Mouse (Mus musculus) adrenal gland, postnatal 25 days (tissue): ENCODE measurements around the gene Iqsec2. TPM values are rescaled to one million over a fixed set of nuclear protein-coding genes. Genes with fewer than 3 reads are reported as not detected.

Experiments
- DNase-seq: peaks from one replicate; pipeline ENCODE4 v3.0.0; 2021; ENCODE audit warnings: mixed read lengths
- long read RNA-seq: library from polyadenylated mRNA; stranded (forward); transcript quantifications from one replicate; pipeline ENCODE4 v2.0.0, GENCODE M21; 2021
- total RNA-seq: library from RNA; stranded (reverse); gene quantifications from 2 replicates; pipeline ENCODE4 v1.2.3, GENCODE M21; 2021

Iqsec2 gene
- 27.6 and 32.0 TPM in 2 replicates for total RNA-seq
- long read RNA-seq, partial matches to known transcripts, result 15 of 21 reads
- long read RNA-seq, other reads (novel, unspliced or antisense), result 5 of 21 reads

DNA sequence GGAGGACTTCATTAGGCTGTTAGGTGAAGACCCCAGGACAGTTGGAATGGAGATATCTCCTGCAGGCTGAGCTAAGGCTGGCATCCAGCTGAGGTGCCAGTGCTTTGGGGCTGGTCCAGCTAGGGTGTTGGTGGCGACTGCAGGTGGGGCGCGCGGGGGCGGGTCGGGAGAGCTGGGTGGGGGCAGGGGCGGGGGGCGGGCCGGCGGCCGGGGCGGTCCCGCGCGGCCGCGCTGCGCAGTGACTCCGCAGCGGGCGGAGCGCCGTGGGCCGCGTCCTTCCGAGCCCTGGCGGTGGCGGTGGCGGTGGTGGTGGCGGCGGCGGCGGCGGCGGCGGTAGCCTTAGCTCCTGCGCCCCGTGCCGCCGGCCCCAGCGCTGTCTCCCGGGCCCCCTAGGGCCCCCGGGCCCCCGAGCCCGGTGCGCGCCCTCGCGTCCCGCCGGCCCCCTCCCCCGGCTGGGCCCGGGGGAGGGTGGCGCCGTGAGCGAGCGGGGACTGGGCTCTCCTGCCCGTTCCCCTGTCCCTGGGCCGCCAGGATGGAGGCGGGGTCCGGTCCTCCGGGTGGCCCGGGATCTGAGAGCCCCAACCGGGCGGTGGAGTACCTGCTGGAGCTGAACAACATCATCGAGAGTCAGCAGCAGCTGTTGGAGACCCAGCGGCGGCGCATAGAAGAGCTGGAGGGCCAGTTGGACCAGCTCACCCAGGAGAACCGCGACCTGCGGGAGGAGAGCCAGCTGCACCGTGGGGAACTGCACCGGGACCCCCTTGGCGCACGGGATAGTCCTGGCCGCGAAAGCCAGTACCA lies at the start of gene Iqsec2:
Iqsec2 (plus strand) TSS at position 328 of the 801 bp plus-strand sequence.
- peak; percentile 52 for DNase-seq

DNA sequence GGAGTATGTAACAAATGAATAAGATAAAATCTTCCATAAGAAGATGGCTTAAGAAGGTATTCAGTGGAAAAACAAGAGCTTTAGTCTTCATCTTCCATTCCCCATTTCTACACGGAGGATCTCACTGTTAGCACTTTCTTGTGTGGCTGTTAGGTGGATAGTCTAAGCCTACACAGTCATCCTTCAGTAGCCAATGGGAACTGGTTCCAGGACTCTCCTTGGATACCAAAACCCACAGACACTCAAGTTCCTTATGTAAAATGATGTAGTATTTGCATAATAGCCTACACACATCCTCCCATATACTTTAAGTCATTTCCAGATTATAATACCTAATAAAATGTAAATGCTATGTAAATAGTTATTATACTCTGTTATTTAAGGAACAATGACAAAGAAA lies 46.5 kb upstream of the Iqsec2 start:
- no peak for DNase-seq

DNA sequence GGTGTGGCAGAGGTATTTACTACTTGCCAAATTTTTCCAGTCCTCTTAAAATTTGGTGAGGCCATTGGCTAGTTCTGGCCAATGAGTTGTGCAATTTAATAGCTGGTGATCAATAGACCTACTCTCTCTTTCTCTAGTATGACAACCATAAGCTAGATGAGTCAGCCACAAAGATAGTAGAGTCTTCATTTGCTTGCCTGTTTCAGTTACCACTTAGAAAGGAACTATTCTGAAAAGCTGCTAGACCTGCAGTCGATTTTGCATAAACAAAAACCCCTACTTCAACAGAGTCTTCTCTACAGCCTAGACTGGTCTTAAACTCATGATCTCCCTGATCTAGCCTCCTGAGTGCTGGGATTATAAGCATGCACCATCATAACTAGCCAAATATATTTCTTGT lies 22.4 kb upstream of the Iqsec2 start:
- DNase-seq, result no peak

DNA sequence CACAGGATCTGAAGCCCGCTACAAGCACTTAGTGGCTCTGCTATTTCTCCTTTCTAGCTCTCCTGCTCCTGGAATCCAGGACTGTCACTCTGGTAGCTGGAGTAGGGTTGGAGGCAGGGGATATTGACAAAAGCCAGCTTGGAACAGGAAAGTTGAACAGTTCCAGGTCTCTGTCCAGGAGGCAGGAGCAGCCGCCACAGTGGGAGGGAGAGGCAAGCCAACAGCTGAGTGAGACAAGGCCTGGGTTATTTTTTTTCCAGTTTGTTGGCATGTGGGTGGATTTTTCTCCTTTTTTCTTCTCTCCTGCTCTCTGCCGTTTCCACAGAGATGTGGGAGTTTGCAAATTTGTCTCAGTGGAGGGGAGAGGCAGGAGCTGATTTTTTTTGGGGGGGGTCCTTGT lies 13.3 kb upstream of the Iqsec2 start:
- no peak for DNase-seq

DNA sequence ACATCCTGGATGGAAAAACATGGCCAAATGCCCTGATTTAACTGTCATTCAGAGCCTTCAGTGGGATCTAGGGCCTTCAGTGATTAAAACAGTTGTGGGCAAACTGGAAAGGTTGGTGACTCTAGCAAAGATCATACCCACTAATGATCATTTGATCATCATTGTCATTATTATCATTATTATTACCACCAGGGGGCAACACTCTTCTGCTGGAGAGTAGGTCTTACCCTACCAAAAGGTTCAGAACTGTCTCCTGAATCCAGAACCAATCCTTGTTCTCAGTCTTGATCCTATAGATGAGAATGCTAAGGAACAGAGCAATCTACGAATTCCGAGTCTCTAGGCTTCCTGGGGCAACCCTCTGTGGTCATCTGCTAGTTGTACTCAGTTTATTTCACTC lies 12.0 kb upstream of the Iqsec2 start:
- no peak for DNase-seq

DNA sequence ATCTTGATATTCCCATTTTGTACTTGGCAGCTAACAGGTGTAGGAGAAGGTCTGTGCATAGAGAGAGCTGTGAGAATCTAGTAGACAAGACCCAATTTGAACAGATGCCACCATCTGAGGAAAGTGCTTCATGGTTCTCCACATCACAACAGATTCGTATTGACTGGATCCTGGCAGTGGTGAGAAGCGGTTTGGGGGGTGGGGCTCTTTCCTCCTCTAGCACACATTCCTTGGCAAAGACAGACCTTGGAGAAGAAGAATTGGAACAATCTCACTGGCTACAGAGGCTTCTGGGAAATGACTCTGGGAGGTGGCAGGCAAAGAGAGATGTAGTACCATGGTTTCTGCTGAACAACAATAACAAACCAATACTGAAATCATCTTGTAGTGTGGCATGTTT lies 8.9 kb upstream of the Iqsec2 start:
- no peak for DNase-seq

DNA sequence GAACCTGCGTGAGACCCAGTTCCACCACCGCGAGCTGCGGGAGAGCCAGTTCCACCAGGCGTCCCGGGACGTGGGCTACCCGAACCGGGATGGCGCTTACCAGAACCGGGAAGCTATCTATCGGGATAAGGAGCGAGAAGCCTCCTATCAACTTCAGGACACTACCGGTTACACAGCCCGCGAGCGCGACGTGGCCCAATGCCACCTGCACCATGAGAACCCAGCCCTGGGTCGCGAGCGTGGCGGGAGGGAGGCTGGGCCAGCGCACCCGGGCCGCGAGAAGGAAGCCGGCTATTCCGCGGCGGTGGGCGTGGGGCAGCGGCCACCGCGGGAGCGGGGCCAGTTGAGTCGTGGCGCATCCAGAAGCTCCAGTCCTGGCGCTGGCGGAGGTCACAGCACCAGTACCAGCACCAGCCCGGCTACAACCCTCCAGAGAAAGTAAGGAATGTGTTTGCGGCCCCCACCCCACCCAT lies 710 bp downstream of the Iqsec2 start:
- DNase-seq, result peak; percentile 23

DNA sequence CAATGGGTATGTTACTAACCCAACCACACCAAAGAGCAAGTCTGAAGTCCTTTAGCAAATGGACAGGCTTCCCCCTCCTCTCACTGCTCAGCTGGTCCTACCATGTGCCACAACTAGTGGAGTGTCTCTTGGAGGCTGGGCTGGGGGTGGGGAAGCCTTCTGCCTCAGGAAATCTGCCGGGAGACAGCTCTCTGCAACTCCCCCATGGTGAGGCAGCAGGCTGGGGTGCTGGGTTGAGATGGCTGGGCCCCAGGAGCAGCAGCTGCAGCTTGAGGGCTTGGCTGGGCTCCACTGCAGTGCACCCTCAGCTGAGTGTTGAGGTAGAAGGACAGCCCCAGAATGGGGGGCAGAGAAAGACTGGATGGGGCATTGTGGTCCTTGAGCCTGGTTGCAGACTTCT lies 2.1 kb downstream of the Iqsec2 start:
- no peak for DNase-seq

DNA sequence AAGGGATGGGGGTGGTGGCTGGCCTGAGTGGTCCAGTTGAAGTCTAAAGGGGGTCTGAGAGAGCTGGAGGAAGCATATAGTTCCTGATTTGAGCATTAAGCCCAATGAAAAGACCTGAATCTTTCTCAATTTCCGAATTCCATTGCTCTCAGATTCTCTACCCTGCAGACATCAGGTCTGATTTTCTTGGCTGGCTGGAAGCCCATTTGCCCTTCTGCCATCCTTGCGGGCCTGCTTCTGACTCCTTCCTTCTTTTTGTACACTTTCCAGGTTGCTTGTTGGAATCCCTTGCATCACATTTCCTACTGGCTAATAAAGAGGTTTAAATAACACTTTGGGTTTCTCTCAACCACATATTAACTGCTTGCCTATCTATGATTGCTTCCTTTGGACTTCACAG lies 2.6 kb downstream of the Iqsec2 start:
- no peak for DNase-seq

DNA sequence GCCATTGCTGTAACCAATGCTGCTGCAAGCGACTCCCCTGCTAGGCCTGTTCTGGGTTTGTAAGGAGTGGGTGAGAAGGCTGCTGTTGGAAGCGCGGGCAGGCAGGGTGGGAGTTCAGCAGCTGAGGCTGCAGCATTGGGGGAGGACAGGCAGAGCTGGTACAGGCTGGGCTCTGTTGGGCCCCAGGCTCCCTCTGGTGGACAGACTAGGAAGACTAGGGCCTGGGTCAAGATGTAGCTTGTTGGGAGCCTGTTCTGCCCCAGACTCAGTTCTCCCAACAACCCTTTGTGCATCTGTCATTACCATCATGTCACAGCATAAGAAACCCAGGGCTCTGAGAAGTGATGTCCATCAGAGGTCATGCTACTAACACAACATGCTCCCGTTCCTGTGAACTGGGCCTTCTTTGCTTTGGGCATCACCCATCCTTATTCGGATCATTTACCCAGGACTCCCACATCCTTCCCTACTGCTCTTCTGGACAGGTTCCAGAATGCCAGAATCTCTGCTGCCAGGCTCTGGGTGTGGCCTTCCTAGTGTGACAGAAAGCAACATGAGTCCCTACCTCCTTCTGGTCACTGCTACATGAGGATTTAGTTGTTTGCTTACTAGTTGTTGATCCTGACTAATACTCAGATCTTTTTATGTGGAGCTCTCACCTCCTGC lies 3.5 kb downstream of the Iqsec2 start:
- DNase-seq, result peak; percentile 55

DNA sequence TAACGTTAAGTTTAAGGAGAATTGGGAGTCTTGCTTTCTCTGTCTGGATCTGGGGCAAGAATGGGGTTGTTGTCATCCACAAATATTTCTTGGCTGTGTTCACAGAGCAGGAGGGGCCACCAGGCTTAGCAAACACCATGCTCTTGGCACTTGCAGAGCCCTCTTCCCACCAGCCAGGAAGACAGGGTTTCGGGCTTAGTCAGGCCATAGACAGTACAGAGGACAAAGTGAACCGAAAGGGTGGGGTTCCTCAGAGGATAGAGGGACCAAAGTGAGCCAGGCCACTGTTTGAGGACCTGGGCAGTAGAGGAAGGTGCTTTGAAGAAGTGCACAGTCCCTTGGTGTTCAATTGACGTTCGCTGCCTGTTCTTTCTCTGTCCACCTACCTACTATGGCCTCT lies 4.6 kb downstream of the Iqsec2 start:
- DNase-seq, result no peak

DNA sequence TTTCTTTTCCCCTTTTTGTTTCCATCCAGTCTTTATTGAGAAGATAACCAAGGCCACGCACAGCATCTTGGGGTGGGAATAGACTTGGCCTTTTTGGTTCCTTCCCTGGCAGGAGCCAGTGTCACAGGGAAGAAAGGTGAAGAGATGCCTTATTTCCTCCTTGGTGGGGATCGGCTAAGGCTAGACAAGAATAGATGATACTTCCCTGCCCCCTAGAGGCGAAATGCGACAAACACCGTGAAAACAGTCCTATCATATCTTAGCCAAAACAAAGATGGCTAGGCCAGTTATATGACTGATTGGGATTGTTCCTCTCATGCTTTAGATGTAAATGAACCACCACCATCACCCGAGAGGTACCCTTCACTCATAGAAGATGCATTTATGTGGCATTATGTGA lies 7.6 kb downstream of the Iqsec2 start:
- peak; percentile 26 for DNase-seq

DNA sequence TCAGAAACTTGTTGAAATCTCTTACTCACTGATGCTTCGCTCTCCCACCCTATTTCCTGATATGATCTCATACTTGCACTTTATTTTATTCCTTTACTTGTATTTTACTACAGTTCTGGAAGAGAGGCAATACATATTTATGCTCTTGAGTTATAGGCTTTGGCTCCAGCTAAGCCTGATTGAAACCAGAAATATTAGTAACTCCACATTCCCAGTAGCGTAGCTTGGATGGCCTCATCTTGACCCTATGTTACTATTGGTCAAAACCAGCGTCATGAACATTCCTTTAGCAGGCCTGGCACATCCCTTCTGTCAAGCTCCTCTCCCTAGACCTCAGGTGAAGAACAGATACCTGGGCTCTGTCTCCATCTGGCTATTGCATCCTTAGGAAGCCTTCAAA lies 14.2 kb downstream of the Iqsec2 start:
- no peak for DNase-seq

DNA sequence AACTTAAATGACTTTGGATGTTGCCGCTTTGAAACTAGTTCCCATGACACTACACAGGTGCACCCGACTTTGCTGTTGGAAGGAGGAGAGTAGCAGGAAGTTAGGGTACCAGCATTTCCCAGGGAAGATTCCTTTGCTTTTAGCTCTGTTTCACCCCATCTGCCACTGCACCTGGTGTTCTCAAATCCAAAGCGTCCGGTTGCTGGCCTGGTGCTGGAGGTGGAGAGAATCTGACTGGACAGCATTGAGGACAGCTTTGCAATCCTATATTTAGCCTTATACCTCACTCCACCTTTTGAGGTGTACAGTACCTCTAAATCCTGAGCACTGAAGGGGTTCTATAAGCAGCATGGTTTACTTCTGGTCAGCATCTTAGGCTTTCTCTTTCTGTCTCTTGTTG lies 17.3 kb downstream of the Iqsec2 start:
- DNase-seq, result no peak

DNA sequence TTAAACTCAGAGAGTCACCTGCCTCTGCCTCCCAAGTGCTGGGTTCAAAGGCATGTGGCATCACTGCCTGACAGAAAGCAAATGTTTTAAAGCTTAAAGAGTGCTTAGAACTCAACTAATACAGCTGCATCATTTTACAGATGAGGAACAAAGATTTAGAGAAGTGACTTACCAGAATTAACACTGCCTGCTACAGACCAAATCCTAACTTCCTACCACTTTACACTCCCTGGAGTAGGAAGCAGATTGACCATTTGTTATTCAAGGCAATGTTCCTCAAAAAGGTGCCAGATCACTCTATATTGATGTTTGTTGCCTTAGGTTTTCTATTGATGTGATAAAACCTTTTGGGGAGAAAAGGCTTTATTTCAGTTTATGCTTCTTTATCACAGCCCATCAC lies 20.0 kb downstream of the Iqsec2 start:
- DNase-seq, result no peak

DNA sequence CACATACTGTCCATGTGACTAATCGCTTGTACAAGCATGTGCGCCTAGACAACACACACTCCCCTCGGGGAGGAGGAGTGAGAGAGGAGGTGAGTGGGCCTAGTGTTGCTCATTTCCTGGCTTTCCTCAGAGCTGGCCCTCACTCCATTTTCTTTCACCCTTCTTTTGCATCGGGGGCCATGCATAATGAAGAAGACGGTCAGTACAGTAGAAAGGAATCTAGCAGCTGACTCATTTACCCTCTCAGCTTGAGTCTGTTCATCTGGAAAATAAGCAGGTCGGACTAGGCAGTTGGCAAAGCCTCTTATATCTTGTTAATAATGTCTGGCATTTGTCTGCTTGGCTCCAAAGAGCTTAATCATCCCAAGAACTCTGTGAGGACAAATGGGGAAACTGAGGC lies 22.1 kb downstream of the Iqsec2 start:
- no peak for DNase-seq

DNA sequence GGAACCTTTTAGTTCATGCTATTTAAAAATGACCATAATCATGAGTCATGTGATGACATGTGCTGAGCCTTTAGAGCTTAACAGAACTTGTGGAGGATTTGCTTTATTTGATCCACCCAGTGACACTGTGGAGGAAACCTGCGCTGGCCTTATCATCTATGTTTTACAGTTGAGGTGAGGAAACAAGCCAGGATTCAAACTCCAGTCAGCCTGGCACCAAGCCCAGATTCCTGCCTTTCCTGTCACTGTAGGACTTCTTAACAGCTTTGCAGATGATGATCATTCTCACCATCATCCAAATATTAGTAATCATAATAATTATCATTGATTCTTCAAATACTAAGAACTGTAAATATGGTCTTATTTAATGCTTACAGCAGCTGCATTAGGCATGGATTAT lies 24.5 kb downstream of the Iqsec2 start:
- DNase-seq, result peak; percentile 36

DNA sequence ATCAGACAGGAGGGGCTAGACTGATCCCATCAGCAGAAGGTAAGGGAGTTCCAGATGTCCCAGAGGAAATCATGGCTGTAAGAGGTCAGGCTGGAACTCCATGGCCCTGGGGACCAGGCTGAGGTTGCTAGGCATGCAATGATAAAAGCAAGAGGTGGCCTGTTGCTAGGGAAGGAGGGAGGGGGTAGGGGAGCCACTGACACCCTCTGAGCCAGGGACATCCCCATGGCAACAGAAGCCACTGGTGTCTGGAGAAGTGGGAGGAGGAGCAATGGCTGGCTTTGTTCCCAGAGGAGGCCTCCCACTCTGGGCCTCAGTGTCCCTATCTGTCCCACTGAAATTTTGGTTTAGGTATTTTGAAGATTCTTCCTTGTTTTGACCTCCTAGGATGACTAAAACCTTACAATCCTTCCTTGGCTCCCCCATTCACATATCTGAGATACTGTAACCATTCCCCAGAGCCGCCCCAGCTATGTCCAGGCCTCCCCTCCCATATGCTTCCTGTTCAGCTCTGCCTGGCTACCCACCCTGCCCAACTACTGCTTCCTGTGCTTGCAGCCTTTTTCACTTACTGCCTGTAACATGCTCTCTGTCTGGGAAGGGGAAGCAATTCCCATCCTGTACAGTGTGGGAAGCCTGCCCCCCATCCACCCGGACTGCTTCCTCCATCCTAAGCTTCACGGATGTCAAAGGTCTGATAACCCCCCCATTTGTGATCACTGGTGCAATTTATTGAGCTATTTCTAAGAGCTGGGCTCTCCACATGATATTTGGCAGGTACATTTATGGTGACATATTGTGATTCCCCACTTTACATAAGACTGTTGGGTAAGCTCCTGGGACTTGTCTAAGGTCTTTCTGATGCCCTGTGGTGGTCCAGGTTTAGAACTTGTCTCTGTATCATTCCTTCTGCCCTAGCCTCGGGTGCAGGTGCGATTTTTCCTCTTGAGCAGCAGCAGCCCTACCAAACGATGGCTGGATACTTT lies 27.3 kb downstream of the Iqsec2 start:
- DNase-seq, result peak; percentile 44

DNA sequence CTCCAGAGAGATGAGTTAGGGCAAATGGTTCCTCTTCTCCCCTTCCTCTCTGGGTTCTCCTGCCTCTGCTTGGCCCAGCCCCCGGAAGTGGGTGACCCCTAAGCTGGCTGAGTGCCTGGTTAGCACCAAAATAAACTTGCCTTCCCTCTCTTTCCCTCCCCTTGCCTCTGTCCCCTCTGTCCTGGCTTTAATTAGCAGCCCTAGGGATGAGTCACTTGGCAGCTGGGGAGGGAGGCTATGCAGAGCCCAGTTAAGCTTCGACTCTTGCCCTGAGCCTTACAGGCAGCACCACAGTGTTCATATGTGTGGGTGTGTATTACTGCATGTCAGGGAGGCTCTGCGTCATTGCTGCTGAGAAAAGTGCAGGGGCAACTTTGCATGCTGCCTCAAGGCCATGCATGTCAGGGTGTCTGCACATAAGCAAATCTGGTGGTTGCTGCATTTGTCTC lies 28.4 kb downstream of the Iqsec2 start:
- DNase-seq, result peak; percentile 44

DNA sequence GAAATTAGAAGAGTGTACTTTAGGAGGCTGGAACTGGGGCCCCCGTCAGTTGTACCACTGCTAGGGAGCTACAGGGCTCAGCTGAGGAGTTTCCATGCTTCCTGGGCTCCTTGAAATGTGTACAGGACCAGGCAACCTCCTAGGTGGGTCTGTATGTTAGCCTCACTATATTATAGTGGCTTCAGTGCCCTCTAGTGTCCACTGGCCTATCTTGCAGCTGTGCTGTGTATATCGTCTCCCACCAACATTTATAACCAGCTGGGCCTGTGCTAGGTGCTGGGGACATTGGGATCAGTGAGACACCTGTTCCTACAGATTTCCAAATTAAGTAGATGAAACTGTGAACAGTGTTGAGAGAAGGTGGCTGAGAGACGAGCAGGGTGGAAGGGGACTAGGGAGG lies 31.2 kb downstream of the Iqsec2 start:
- DNase-seq, result peak; percentile 10

DNA sequence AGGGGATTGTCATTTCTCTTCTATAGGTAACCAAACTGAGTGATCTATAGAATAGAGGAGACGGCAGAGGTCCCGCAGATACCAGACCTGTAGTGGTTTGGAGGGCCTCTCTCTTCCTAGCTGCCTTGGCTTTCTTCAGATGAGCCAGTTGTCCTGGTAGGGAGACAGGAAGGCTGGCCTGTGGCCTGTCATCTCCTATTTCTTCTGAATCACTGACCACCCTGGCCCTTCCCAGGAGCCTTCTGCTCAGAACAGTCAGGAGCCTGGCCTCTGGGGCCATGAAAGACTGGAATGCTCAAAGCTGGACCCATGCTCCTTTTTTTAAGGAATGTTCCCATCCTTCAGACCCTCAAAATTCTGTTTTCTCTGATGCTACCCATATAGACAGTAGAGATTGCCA lies 33.8 kb downstream of the Iqsec2 start:
- DNase-seq, result no peak

DNA sequence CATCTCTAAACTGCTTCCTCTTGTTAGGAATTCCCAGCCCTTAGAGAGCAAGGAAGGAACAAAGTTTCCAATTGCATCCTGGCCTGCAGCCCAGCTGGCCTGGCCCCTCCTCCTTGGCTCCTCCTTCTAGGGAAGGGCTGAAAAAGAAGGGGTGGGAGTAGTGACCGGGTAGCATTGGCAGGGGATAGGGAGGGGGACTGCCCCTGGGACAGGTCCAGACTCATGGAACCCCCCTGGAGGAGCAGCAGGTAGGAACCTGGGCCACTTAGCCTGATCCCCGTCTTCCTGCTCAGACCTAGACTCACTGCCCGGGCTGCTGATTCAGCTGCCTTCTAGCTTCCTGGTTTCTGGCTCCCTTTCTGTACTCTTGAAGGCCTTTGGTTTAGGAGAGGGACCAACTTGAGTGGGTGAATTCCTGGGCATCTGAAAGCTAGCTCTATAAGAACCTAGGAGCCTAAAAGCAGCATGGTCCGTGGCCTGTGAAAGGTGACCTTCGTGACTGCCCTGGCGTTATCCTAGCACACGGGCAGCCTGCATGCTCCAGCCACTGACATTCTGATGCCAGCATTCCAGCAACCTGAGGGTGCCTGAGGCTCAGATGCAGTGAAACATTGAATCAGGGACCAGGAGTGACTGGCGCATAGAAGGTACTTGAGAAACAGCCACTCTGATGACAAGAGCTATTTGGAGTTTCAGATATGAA lies 34.9 kb downstream of the Iqsec2 start:
- DNase-seq, result peak; percentile 56
